Mouse (Mus musculus) heart, embryonic 11.5 days (tissue): ENCODE data around the gene Dcpp2. TPM values are rescaled to one million over a fixed set of nuclear protein-coding genes. Genes with fewer than 3 reads are reported as not detected.

ENCODE experiments used
- polyA plus RNA-seq: library from polyadenylated mRNA; unstranded; fragments of >200 nt; fragmentation: Nextera tagmentation; extraction: Ambion mirVana; gene quantifications from 2 replicates; pipeline ENCODE4 v1.2.1, GENCODE M21; 2014

Gene Dcpp2
- polyA plus RNA-seq, 1 experiment from 2014 or later = not detected

Other genes with a start within 250 kb of the Dcpp2 start
- 0.07 and 0.27 TPM in 2 replicates for gene Mmp25, start 235.6 kb upstream of the Dcpp2 start, polyA plus RNA-seq
- gene Bicdl2, start 220.4 kb upstream of the Dcpp2 start, polyA plus RNA-seq = 0.24 TPM in 1 of 2 replicates, not detected in the other
- 382 and 389 TPM in 2 replicates for gene Hcfc1r1, start 207.3 kb upstream of the Dcpp2 start, polyA plus RNA-seq
- gene Thoc6, start 207.0 kb upstream of the Dcpp2 start, polyA plus RNA-seq = 40.9 and 41.0 TPM in 2 replicates
- 77.6 and 85.3 TPM in 2 replicates for gene Tnfrsf12a, start 203.4 kb upstream of the Dcpp2 start, polyA plus RNA-seq
- gene Cldn6, start 201.6 kb upstream of the Dcpp2 start, polyA plus RNA-seq = 3.3 and 3.9 TPM in 2 replicates
- 0.25 and 0.46 TPM in 2 replicates for gene Cldn9, start 196.9 kb upstream of the Dcpp2 start, polyA plus RNA-seq
- gene 1520401A03Rik, start 158.1 kb upstream of the Dcpp2 start, polyA plus RNA-seq = 0.16 and 0.20 TPM in 2 replicates
- 31.5 and 33.8 TPM in 2 replicates for gene Pkmyt1, start 154.5 kb upstream of the Dcpp2 start, polyA plus RNA-seq
- 7.6 and 7.9 TPM in 2 replicates for gene Paqr4, start 140.0 kb upstream of the Dcpp2 start, polyA plus RNA-seq
- 0.27 and 0.63 TPM in 2 replicates for gene Kremen2, start 135.0 kb upstream of the Dcpp2 start, polyA plus RNA-seq
- gene Flywch1, start 109.3 kb upstream of the Dcpp2 start, polyA plus RNA-seq = 60.5 and 62.4 TPM in 2 replicates
- 8.2 and 9.5 TPM in 2 replicates for gene Flywch2, start 94.8 kb upstream of the Dcpp2 start, polyA plus RNA-seq
- 285 and 390 TPM in 2 replicates for gene Srrm2, start 90.3 kb upstream of the Dcpp2 start, polyA plus RNA-seq
- gene Elob, start 51.7 kb upstream of the Dcpp2 start, polyA plus RNA-seq = 929 and 1,004 TPM in 2 replicates
- gene Prss33, start 44.8 kb upstream of the Dcpp2 start, polyA plus RNA-seq = not detected in 2 replicates
- not detected in 2 replicates for gene Prss32, start 37.0 kb upstream of the Dcpp2 start, polyA plus RNA-seq
- gene Prss41, start 36.7 kb upstream of the Dcpp2 start, polyA plus RNA-seq = 0.19 and 0.31 TPM in 2 replicates
- gene Prss21, start 12.8 kb upstream of the Dcpp2 start, polyA plus RNA-seq = not detected in 2 replicates
- gene Dcpp1, start within 50 bp of the Dcpp2 start, polyA plus RNA-seq = not detected in 2 replicates
- gene Dcpp3, start 36.6 kb downstream of the Dcpp2 start, polyA plus RNA-seq = not detected in 2 replicates
- gene Sbp, start 60.8 kb downstream of the Dcpp2 start, polyA plus RNA-seq = not detected in 2 replicates
- gene Sbpl, start 74.4 kb downstream of the Dcpp2 start, polyA plus RNA-seq = not detected in 2 replicates
- not detected in 2 replicates for gene Prss30, start 99.7 kb downstream of the Dcpp2 start, polyA plus RNA-seq
- 0.17 TPM in 1 of 2 replicates, not detected in the other for gene Prss22, start 117.2 kb downstream of the Dcpp2 start, polyA plus RNA-seq
- gene Prss27, start 157.3 kb downstream of the Dcpp2 start, polyA plus RNA-seq = 0.17 and 0.37 TPM in 2 replicates
- gene Kctd5, start 192.6 kb downstream of the Dcpp2 start, polyA plus RNA-seq = 39.9 and 42.7 TPM in 2 replicates